Mouse (Mus musculus) C2C12 (cell line): Measurements from ENCODE around the gene Btbd35f24. TPM values are rescaled to one million over a fixed set of nuclear protein-coding genes. Genes with fewer than 3 reads are reported as not detected.
"Not testable (repeated sequence)": the region's sequence is repeated elsewhere in the genome, so short reads cannot be mapped to it uniquely, and the experiment has no call there.

Experiments used
- H3K27me3 ChIP-seq: one replicate; pipeline ENCODE4 v1.6.1; 2011; ENCODE audit not compliant: control insufficient read depth, insufficient read depth, insufficient read length
- H3K36me3 ChIP-seq: one replicate; pipeline ENCODE4 v1.6.1; 2011; ENCODE audit not compliant: control insufficient read depth, insufficient read depth
- H3K4me3 ChIP-seq: one replicate; pipeline ENCODE4 v1.5.1; 2011; ENCODE audit warnings: mild to moderate bottlenecking, control low read depth; ENCODE audit not compliant: poor library complexity, insufficient read depth, severe bottlenecking
- H3K79me2 ChIP-seq: one replicate; pipeline ENCODE4 v1.6.1; 2011; ENCODE audit not compliant: control insufficient read depth, insufficient read depth
- H3K79me3 ChIP-seq: one replicate; pipeline ENCODE4 v1.6.1; 2011; ENCODE audit warnings: low read depth, control low read depth
- H3ac ChIP-seq: one replicate; pipeline ENCODE3; 2011; ENCODE audit warnings: low read depth; ENCODE audit not compliant: control insufficient read depth, insufficient read length
- long read RNA-seq, 2 experiments: library from polyadenylated mRNA; unstranded; transcript quantifications; one replicate each; pipeline ENCODE4 v2.0.0; 2019 to 2020
- polyA plus RNA-seq: library from polyadenylated mRNA; unstranded; fragments of >200 nt; fragmentation: generic; extraction: Trizol; gene quantifications from one replicate; pipeline ENCODE4 v1.2.1, GENCODE M21; 2012; ENCODE audit warnings: missing spikeins

Gene Btbd35f24
- polyA plus RNA-seq: not detected
- long read RNA-seq, experiment 1: 0 reads
- long read RNA-seq, experiment 2: 0 reads

DNA sequence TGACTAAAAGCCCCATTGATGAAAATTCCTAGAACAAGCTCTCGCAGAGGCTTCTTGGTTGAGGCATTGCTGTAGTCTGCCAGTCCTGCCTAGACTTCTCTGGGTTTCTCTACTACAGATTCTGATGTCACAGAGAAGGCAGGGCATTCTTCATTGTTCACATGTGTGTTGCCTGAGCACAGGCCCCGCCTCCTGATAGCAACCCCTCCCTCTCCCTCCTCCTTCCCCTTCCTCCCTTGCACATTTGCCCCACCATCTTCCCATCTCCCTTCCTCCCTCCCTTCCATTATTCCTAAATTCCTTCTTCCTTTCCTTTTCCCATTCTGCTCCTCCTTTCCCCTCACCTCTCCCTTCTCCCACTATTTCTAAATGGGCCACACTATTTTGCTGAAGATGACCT lies at the start of gene Btbd35f24:
Gene Btbd35f24 (minus strand): TSS at position 101 of the 400 bp plus-strand sequence.
- not testable (repeated sequence) for H3K27me3 ChIP-seq, H3K4me3 ChIP-seq, H3ac ChIP-seq, H3K36me3 ChIP-seq, H3K79me3 ChIP-seq, H3K79me2 ChIP-seq

Other genes starting within 250 kb of the Btbd35f24 start
- gene Btbd35f23, start 119.0 kb downstream of the Btbd35f24 start, polyA plus RNA-seq: not detected
- gene Btbd35f11, start 247.9 kb upstream of the Btbd35f24 start, polyA plus RNA-seq: not detected